Mouse (Mus musculus): ENCODE measurements around the gene Rapgef4.

- no peak for TF ChIP-seq CTCF (IDR thresholded peaks at IDR 0.05; ENCODE audit: extremely low read depth, insufficient read depth, insufficient read length, insufficient replicate concordance)
- TF ChIP-seq POLR2A (IDR thresholded peaks at IDR 0.05; ENCODE audit: low read depth, low read length): no peak
These were observed 50.7 kb downstream of the Rapgef4 start for GRCm38 (mm10) chr2:72031717-72032116.

Data from spleen, adult 2 months (tissue).